8 mouse cellular contexts compared by ENCODE assay signal in genomic region chr7:110773204-110774002, GRCm38 (mm10). TPM values are rescaled to one million over a fixed set of nuclear protein-coding genes. Genes with fewer than 3 reads are reported as not detected.
A peak's percentile ranks its signal among the peaks of the same experiment; 100 is the strongest.
DNase-seq lines count a peak whose midpoint lies in the region; ATAC-seq lines count a peak whose summit lies in the region.

No protein-coding gene starts in this region.

- no peaks in the 10 kb centered on the region for H3K9me3 ChIP-seq in neural tube, embryonic 13.5 days
- H3K9me3 ChIP-seq in limb, embryonic 15.5 days: no peaks in the 10 kb centered on the region
- H3K9me3 ChIP-seq in neural tube, embryonic 14.5 days (ENCODE audit: control insufficient read depth, low read length): no peaks in the 10 kb centered on the region

- 54% methylated on average over 14 of the region's 14 CpGs for WGBS in neural tube, embryonic 13.5 days
- WGBS in limb, embryonic 15.5 days: 31% methylated on average over 14 of the region's 14 CpGs
- WGBS in neural tube, embryonic 14.5 days: 51% methylated on average over 14 of the region's 14 CpGs

- peaks cover 16% of the 10 kb centered on the region for H3K27me3 ChIP-seq in neural tube, embryonic 13.5 days
- H3K27me3 ChIP-seq in limb, embryonic 15.5 days: 0 out of 2 replicates have a peak, but pooled peaks cover 4% of the 10 kb centered on the region
- H3K27me3 ChIP-seq in neural tube, embryonic 14.5 days (ENCODE audit: control insufficient read depth, insufficient read depth, low read length): 0 out of 2 replicates have a peak, but pooled peaks cover 3% of the 10 kb centered on the region

- no peak for ATAC-seq in neural tube, embryonic 13.5 days (ENCODE audit: low read depth)
- ATAC-seq in limb, embryonic 15.5 days (ENCODE audit: insufficient number of reproducible peaks, low FRiP score, low TSS enrichment, low read depth): no peak
- ATAC-seq in neural tube, embryonic 14.5 days (ENCODE audit: low read depth): no peak

- H3K9ac ChIP-seq in neural tube, embryonic 13.5 days: 0 out of 2 replicates have a peak overlapping the region, but pooled peaks have one; percentile 22
- H3K9ac ChIP-seq in limb, embryonic 15.5 days: no peak overlapping the region
- H3K9ac ChIP-seq in neural tube, embryonic 14.5 days (replicated peaks; ENCODE audit: low read depth, low read length): no peak overlapping the region

- H3K36me3 ChIP-seq in neural tube, embryonic 13.5 days: no peaks in the 10 kb centered on the region
- H3K36me3 ChIP-seq in limb, embryonic 15.5 days: no peaks in the 10 kb centered on the region
- H3K36me3 ChIP-seq in neural tube, embryonic 14.5 days (ENCODE audit: control insufficient read depth, insufficient read depth, low read length): no peaks in the 10 kb centered on the region

- no peak for DNase-seq in neural tube, embryonic 10.5 days (ENCODE audit: extremely low spot score, low spot score)
- peak; percentile 37 for DNase-seq in cerebellum, adult 8-10 months
- peak; percentile 57 to 65 for DNase-seq in gastrocnemius, postnatal 36 days
- peak; percentile 89 for DNase-seq in kidney, adult 11 months
- DNase-seq in embryo, embryonic 10.5 days (ENCODE audit: low spot score): no peak

- peaks cover 17% of the 10 kb centered on the region for H3K4me1 ChIP-seq in neural tube, embryonic 13.5 days (replicated peaks)
- H3K4me1 ChIP-seq in limb, embryonic 15.5 days: peaks cover 37% of the 10 kb centered on the region
- H3K4me1 ChIP-seq in neural tube, embryonic 14.5 days (ENCODE audit: control insufficient read depth, insufficient read depth, low read length): 0 out of 2 replicates have a peak, but pooled peaks cover 4% of the 10 kb centered on the region

- H3K27ac ChIP-seq in neural tube, embryonic 13.5 days (replicated peaks): peak overlapping the region; percentile 33; the same call in 1 of the 2 replicates
- peak overlapping the region; percentile 84 for H3K27ac ChIP-seq in limb, embryonic 15.5 days
- H3K27ac ChIP-seq in neural tube, embryonic 14.5 days (ENCODE audit: low read depth, low read length): peak overlapping the region; percentile 52; the same call in 1 of the 2 replicates

- intact Hi-C loops in gastrocnemius, postnatal 36 days (cut with DNase I): no loop called here

- H3K4me2 ChIP-seq in neural tube, embryonic 13.5 days: peak overlapping the region; percentile 24; the same call in 1 of the 2 replicates
- H3K4me2 ChIP-seq in limb, embryonic 15.5 days: peak overlapping the region; percentile 31
- H3K4me2 ChIP-seq in neural tube, embryonic 14.5 days (ENCODE audit: low read depth, low read length): no peak overlapping the region

- no peak overlapping the region for H3K4me3 ChIP-seq in neural tube, embryonic 13.5 days
- H3K4me3 ChIP-seq in limb, embryonic 15.5 days: peak overlapping the region; percentile 14; the same call in 1 of the 2 replicates
- H3K4me3 ChIP-seq in neural tube, embryonic 14.5 days (ENCODE audit: low read depth, low read length): no peak overlapping the region

RNA-seq across cellular contexts. Expression of gene Ampd3, which starts 5.4 kb away (rescaled TPM):
- 5.2 and 5.4 TPM in 2 replicates for polyA plus RNA-seq in neural tube, embryonic 13.5 days (2015; fragmentation: Nextera tagmentation; extraction: Ambion mirVana)
- 1 to 10 TPM; 6.0 to 9.8 TPM for total RNA-seq in gastrocnemius, postnatal 36 days (2021)
- 13.9 and 15.0 TPM in 2 replicates for polyA plus RNA-seq in limb, embryonic 15.5 days (2015; fragmentation: Nextera tagmentation; extraction: Ambion mirVana)
- polyA plus RNA-seq in neural tube, embryonic 14.5 days (2014; fragmentation: Nextera tagmentation; extraction: Ambion mirVana): 9.1 and 10.9 TPM in 2 replicates

Comparison
In these comparisons a context has a peak if more than half of its experiments do, and no peak if none do; other contexts are left out.
1. H3K27ac ChIP-seq: peak in every context shown above with its lines; median percentile 84 in limb, embryonic 15.5 days; 52 in neural tube, embryonic 14.5 days; 33 in neural tube, embryonic 13.5 days.
2. DNase-seq: peak in cerebellum, adult 8-10 months (single experiment), gastrocnemius, postnatal 36 days (2 of 2) and kidney, adult 11 months (single experiment); none in neural tube, embryonic 10.5 days (single experiment) and embryo, embryonic 10.5 days (single experiment).